Mouse (Mus musculus): ENCODE measurements at regions not wholly inside any gene's neighbourhood (a gene's known extent, or its start where the extent isn't known, plus 50 kb on each side); places are given as distances from the start of the nearest gene placed in this dataset.

GRCm38 (mm10) chr12:8447612-8448011, 52.2 kb downstream of the Rhob start:
- Histone ChIP-seq H3K27ac (no peak overlapping the region), H3K4me3 (no peak overlapping the region)
- WGBS (ENCODE audit: insufficient replicate concordance), result 63% methylated on average over 9 of the region's 9 CpGs

GRCm38 (mm10) chr12:8447025-8447424, 52.8 kb downstream of the Rhob start:
- WGBS (ENCODE audit: insufficient replicate concordance), result 19% methylated on average over 7 of the region's 7 CpGs
- no peak overlapping the region for H3K9ac ChIP-seq
- H3K36me3 ChIP-seq, result no peaks in the 10 kb centered on the region
- ATAC-seq, result no peak
- no peak overlapping the region for H3K4me2 ChIP-seq
- no peak overlapping the region for H3K27ac ChIP-seq
- no peaks in the 10 kb centered on the region for H3K9me3 ChIP-seq (replicated peaks)
- no peak overlapping the region for H3K4me3 ChIP-seq
- no peaks in the 10 kb centered on the region for H3K27me3 ChIP-seq (replicated peaks)
- H3K4me1 ChIP-seq, result no peaks in the 10 kb centered on the region

More at GRCm38 (mm10) chr12:8447612-8448011, 52.2 kb downstream of the Rhob start:
- no peak for ATAC-seq
- Histone ChIP-seq H3K27me3 (replicated peaks) (no peaks in the 10 kb centered on the region), H3K9me3 (replicated peaks) (no peaks in the 10 kb centered on the region), H3K4me1 (no peaks in the 10 kb centered on the region), H3K9ac (no peak overlapping the region), H3K36me3 (no peaks in the 10 kb centered on the region), H3K4me2 (no peak overlapping the region)

GRCm38 (mm10) chr12:8444975-8445853, 54.6 kb downstream of the Rhob start:
- H3K9me3 ChIP-seq (replicated peaks), result no peaks in the 10 kb centered on the region

GRCm38 (mm10) chr12:8443917-8444453, 55.8 kb downstream of the Rhob start:
- H3K27me3 ChIP-seq (replicated peaks), result no peaks in the 10 kb centered on the region
- H3K4me2 ChIP-seq, result no peak overlapping the region
- 59% methylated on average over 4 of the region's 4 CpGs for WGBS (ENCODE audit: insufficient replicate concordance)
- H3K4me1 ChIP-seq, result no peaks in the 10 kb centered on the region
- no peak overlapping the region for H3K4me3 ChIP-seq
- H3K9me3 ChIP-seq (replicated peaks), result no peaks in the 10 kb centered on the region
- H3K9ac ChIP-seq, result no peak overlapping the region
- no peak for ATAC-seq
- no peaks in the 10 kb centered on the region for H3K36me3 ChIP-seq
- H3K27ac ChIP-seq, result no peak overlapping the region

More at GRCm38 (mm10) chr12:8444975-8445853, 54.6 kb downstream of the Rhob start:
- no peak for ATAC-seq
- 71% methylated on average over 13 of the region's 13 CpGs for WGBS (ENCODE audit: insufficient replicate concordance)
- Histone ChIP-seq H3K27ac (no peak overlapping the region), H3K4me2 (no peak overlapping the region), H3K36me3 (no peaks in the 10 kb centered on the region), H3K27me3 (replicated peaks) (no peaks in the 10 kb centered on the region), H3K4me3 (no peak overlapping the region), H3K4me1 (no peaks in the 10 kb centered on the region), H3K9ac (no peak overlapping the region)

GRCm38 (mm10) chr12:8443253-8443661, 56.6 kb downstream of the Rhob start:
- no peaks in the 10 kb centered on the region for H3K36me3 ChIP-seq
- no peaks in the 10 kb centered on the region for H3K4me1 ChIP-seq
- no peak overlapping the region for H3K4me2 ChIP-seq
- no peaks in the 10 kb centered on the region for H3K27me3 ChIP-seq (replicated peaks)
- no peak overlapping the region for H3K9ac ChIP-seq
- no peak overlapping the region for H3K4me3 ChIP-seq
- no peak overlapping the region for H3K27ac ChIP-seq
- no peaks in the 10 kb centered on the region for H3K9me3 ChIP-seq (replicated peaks)
- ATAC-seq, result no peak
- WGBS (ENCODE audit: insufficient replicate concordance), result 64% methylated on average over 4 of the region's 4 CpGs

GRCm38 (mm10) chr12:8441275-8441674, 58.5 kb downstream of the Rhob start:
- Histone ChIP-seq H3K27me3 (replicated peaks) (no peaks in the 10 kb centered on the region), H3K9me3 (replicated peaks) (no peaks in the 10 kb centered on the region), H3K4me2 (no peak overlapping the region), H3K27ac (no peak overlapping the region), H3K9ac (no peak overlapping the region), H3K4me1 (peaks cover 4% of the 10 kb centered on the region), H3K4me3 (no peak overlapping the region), H3K36me3 (no peaks in the 10 kb centered on the region)
- ATAC-seq, result no peak
- WGBS (ENCODE audit: insufficient replicate concordance), result 70% methylated on average over 4 of the region's 4 CpGs

- WGBS (ENCODE audit: insufficient replicate concordance), result 54% methylated on average over 3 of the region's 3 CpGs
- Histone ChIP-seq H3K4me2 (no peak overlapping the region), H3K9me3 (replicated peaks) (no peaks in the 10 kb centered on the region), H3K4me1 (peaks cover 4% of the 10 kb centered on the region), H3K27ac (no peak overlapping the region), H3K9ac (no peak overlapping the region), H3K4me3 (no peak overlapping the region), H3K27me3 (replicated peaks) (no peaks in the 10 kb centered on the region), H3K36me3 (no peaks in the 10 kb centered on the region)
- no peak for ATAC-seq
Measured at GRCm38 (mm10) chr12:8440373-8440772, 59.4 kb downstream of the Rhob start.

GRCm38 (mm10) chr12:8439957-8440356, 59.9 kb downstream of the Rhob start:
- Histone ChIP-seq H3K27ac (no peak overlapping the region), H3K9me3 (replicated peaks) (no peaks in the 10 kb centered on the region), H3K4me1 (peaks cover 4% of the 10 kb centered on the region), H3K9ac (no peak overlapping the region), H3K4me2 (no peak overlapping the region), H3K27me3 (replicated peaks) (no peaks in the 10 kb centered on the region), H3K36me3 (no peaks in the 10 kb centered on the region), H3K4me3 (no peak overlapping the region)
- WGBS (ENCODE audit: insufficient replicate concordance), result 61% methylated on average over 3 of the region's 3 CpGs
- ATAC-seq, result no peak

GRCm38 (mm10) chr12:8439486-8439885, 60.3 kb downstream of the Rhob start:
- Histone ChIP-seq H3K4me1 (peaks cover 4% of the 10 kb centered on the region), H3K27ac (no peak overlapping the region), H3K4me3 (no peak overlapping the region), H3K9me3 (replicated peaks) (no peaks in the 10 kb centered on the region), H3K36me3 (no peaks in the 10 kb centered on the region), H3K9ac (no peak overlapping the region), H3K27me3 (replicated peaks) (no peaks in the 10 kb centered on the region), H3K4me2 (no peak overlapping the region)
- 44% methylated on average over 4 of the region's 4 CpGs for WGBS (ENCODE audit: insufficient replicate concordance)
- ATAC-seq, result no peak

- H3K4me1 ChIP-seq, result peaks cover 4% of the 10 kb centered on the region
- H3K9me3 ChIP-seq (replicated peaks), result no peaks in the 10 kb centered on the region
- H3K36me3 ChIP-seq, result no peaks in the 10 kb centered on the region
- no peak overlapping the region for H3K4me3 ChIP-seq
- 66% methylated on average over 4 of the region's 4 CpGs for WGBS (ENCODE audit: insufficient replicate concordance)
- H3K9ac ChIP-seq, result no peak overlapping the region
- ATAC-seq, result no peak
- no peak overlapping the region for H3K27ac ChIP-seq
- H3K4me2 ChIP-seq, result no peak overlapping the region
- no peaks in the 10 kb centered on the region for H3K27me3 ChIP-seq (replicated peaks)
Measured at GRCm38 (mm10) chr12:8438638-8439037, 61.2 kb downstream of the Rhob start.

- no peak overlapping the region for H3K4me3 ChIP-seq
- H3K4me1 ChIP-seq, result peaks cover 7% of the 10 kb centered on the region
- no peak overlapping the region for H3K4me2 ChIP-seq
- H3K27me3 ChIP-seq (replicated peaks), result no peaks in the 10 kb centered on the region
- 51% methylated on average over 6 of the region's 6 CpGs for WGBS (ENCODE audit: insufficient replicate concordance)
- no peak for ATAC-seq
- no peaks in the 10 kb centered on the region for H3K36me3 ChIP-seq
- no peaks in the 10 kb centered on the region for H3K9me3 ChIP-seq (replicated peaks)
- H3K9ac ChIP-seq, result no peak overlapping the region
- no peak overlapping the region for H3K27ac ChIP-seq
Measured at GRCm38 (mm10) chr12:8436976-8437580, 62.7 kb downstream of the Rhob start.

GRCm38 (mm10) chr12:8436553-8436952, 63.3 kb downstream of the Rhob start:
- no peak for ATAC-seq
- H3K27ac ChIP-seq, result no peak overlapping the region
- H3K36me3 ChIP-seq, result no peaks in the 10 kb centered on the region
- H3K4me2 ChIP-seq, result no peak overlapping the region
- WGBS (ENCODE audit: insufficient replicate concordance), result 57% methylated on average over 5 of the region's 5 CpGs
- H3K27me3 ChIP-seq (replicated peaks), result no peaks in the 10 kb centered on the region
- H3K4me3 ChIP-seq, result no peak overlapping the region
- H3K9me3 ChIP-seq (replicated peaks), result no peaks in the 10 kb centered on the region
- no peak overlapping the region for H3K9ac ChIP-seq
- peaks cover 10% of the 10 kb centered on the region for H3K4me1 ChIP-seq

Data from liver, embryonic 12.5 days (tissue).